Mouse (Mus musculus) small intestine, adult 2 months (tissue): Measurements from ENCODE around the gene Tmem86a.

Experiments used
- CTCF ChIP-seq: fragments of 200-500 bp; IDR thresholded peaks from 2 replicates; pipeline ENCODE4 v1.5.1; 2012; ENCODE audit warnings: low read depth, mild to moderate bottlenecking, control low read depth, inconsistent platforms, low read length, moderate library complexity, mixed read lengths; ENCODE audit not compliant: insufficient replicate concordance, insufficient read length; ENCODE audit errors: extremely low read depth
- POLR2A ChIP-seq: fragments of 200-500 bp; IDR thresholded peaks from 2 replicates; pipeline ENCODE4 v1.6.1; 2012; ENCODE audit warnings: low read depth, mild to moderate bottlenecking, control low read depth, inconsistent platforms, low read length, moderate library complexity

GRCm38 (mm10) chr7:47017146-47017545 is 33.3 kb upstream of the Tmem86a start:
- no peak for TF ChIP-seq CTCF
- no peak for TF ChIP-seq POLR2A
